Mouse (Mus musculus): ENCODE data around the gene Nr4a3. TPM values are rescaled to one million over a fixed set of nuclear protein-coding genes. Genes with fewer than 3 reads are reported as not detected.
A peak's percentile ranks its signal among the peaks of the same experiment; 100 is the strongest.

Nr4a3 gene
- polyA plus RNA-seq, 1 experiment from 2014 or later: 1.7 TPM

- Histone ChIP-seq H3K4me1 (peaks cover 23% of the 10 kb centered on the region), H3K9me3 (replicated peaks) (no peaks in the 10 kb centered on the region), H3K36me3 (ENCODE audit: poor library complexity, severe bottlenecking) (no peaks in the 10 kb centered on the region), H3K27ac (no peak overlapping the region), H3K9ac (no peak overlapping the region), H3K4me2 (no peak overlapping the region), H3K4me3 (no peak overlapping the region), H3K27me3 (no peaks in the 10 kb centered on the region)
- WGBS: 37% methylated on average over 8 of the region's 8 CpGs
- 0 out of 2 replicates have a peak, but pooled peaks have one; percentile 51 for ATAC-seq
Measured at GRCm38 (mm10) chr4:48079285-48080039, 34.5 kb downstream of the Nr4a3 start.

- ATAC-seq: no peak
- H3K4me1 ChIP-seq: peaks cover 10% of the 10 kb centered on the region
- no peak overlapping the region for H3K27ac ChIP-seq
- 91% methylated on average over 4 of the region's 4 CpGs for WGBS
- H3K4me3 ChIP-seq: no peak overlapping the region
- no peak overlapping the region for H3K4me2 ChIP-seq
- H3K9ac ChIP-seq: no peak overlapping the region
- H3K9me3 ChIP-seq (replicated peaks): no peaks in the 10 kb centered on the region
- H3K27me3 ChIP-seq: no peaks in the 10 kb centered on the region
- H3K36me3 ChIP-seq (ENCODE audit: poor library complexity, severe bottlenecking): no peaks in the 10 kb centered on the region
Measured at GRCm38 (mm10) chr4:48083452-48083851, 38.5 kb downstream of the Nr4a3 start.

GRCm38 (mm10) chr4:48086609-48087008 lies 41.7 kb downstream of the Nr4a3 start:
- Histone ChIP-seq H3K27me3 (no peaks in the 10 kb centered on the region), H3K27ac (no peak overlapping the region), H3K4me2 (no peak overlapping the region), H3K4me1 (no peaks in the 10 kb centered on the region), H3K4me3 (no peak overlapping the region), H3K9me3 (replicated peaks) (no peaks in the 10 kb centered on the region), H3K36me3 (ENCODE audit: poor library complexity, severe bottlenecking) (no peaks in the 10 kb centered on the region), H3K9ac (no peak overlapping the region)
- ATAC-seq: no peak
- WGBS: 67% methylated on average over 6 of the region's 6 CpGs

- H3K9me3 ChIP-seq (replicated peaks): no peaks in the 10 kb centered on the region
- no peaks in the 10 kb centered on the region for H3K27me3 ChIP-seq
- H3K9ac ChIP-seq: no peak overlapping the region
- no peaks in the 10 kb centered on the region for H3K36me3 ChIP-seq (ENCODE audit: poor library complexity, severe bottlenecking)
- no peak overlapping the region for H3K4me2 ChIP-seq
- 89% methylated on average over 6 of the region's 6 CpGs for WGBS
- no peaks in the 10 kb centered on the region for H3K4me1 ChIP-seq
- no peak for ATAC-seq
- H3K27ac ChIP-seq: no peak overlapping the region
- no peak overlapping the region for H3K4me3 ChIP-seq
Measured at GRCm38 (mm10) chr4:48087497-48087896, 42.5 kb downstream of the Nr4a3 start.

- Histone ChIP-seq H3K36me3 (ENCODE audit: poor library complexity, severe bottlenecking) (no peaks in the 10 kb centered on the region), H3K4me2 (no peak overlapping the region), H3K4me1 (no peaks in the 10 kb centered on the region), H3K4me3 (no peak overlapping the region), H3K9ac (no peak overlapping the region), H3K27ac (no peak overlapping the region), H3K27me3 (no peaks in the 10 kb centered on the region), H3K9me3 (replicated peaks) (no peaks in the 10 kb centered on the region)
- WGBS: 80% methylated on average over 3 of the region's 3 CpGs
- ATAC-seq: no peak
Measured at GRCm38 (mm10) chr4:48093221-48093620, 48.3 kb downstream of the Nr4a3 start.

- Histone ChIP-seq H3K36me3 (ENCODE audit: poor library complexity, severe bottlenecking) (no peaks in the 10 kb centered on the region), H3K27me3 (no peaks in the 10 kb centered on the region), H3K9ac (no peak overlapping the region), H3K9me3 (replicated peaks) (no peaks in the 10 kb centered on the region), H3K4me3 (no peak overlapping the region), H3K27ac (no peak overlapping the region), H3K4me1 (no peaks in the 10 kb centered on the region), H3K4me2 (no peak overlapping the region)
- ATAC-seq: no peak
- 92% methylated on average over 8 of the region's 8 CpGs for WGBS
Measured at GRCm38 (mm10) chr4:48100217-48100616, 55.3 kb downstream of the Nr4a3 start.

- Histone ChIP-seq H3K4me1 (no peaks in the 10 kb centered on the region), H3K9me3 (replicated peaks) (no peaks in the 10 kb centered on the region), H3K4me3 (no peak overlapping the region), H3K9ac (no peak overlapping the region), H3K4me2 (no peak overlapping the region), H3K27me3 (no peaks in the 10 kb centered on the region), H3K27ac (no peak overlapping the region), H3K36me3 (ENCODE audit: poor library complexity, severe bottlenecking) (no peaks in the 10 kb centered on the region)
- ATAC-seq: no peak
- WGBS: 82% methylated on average over 2 of the region's 2 CpGs
Measured at GRCm38 (mm10) chr4:48101981-48102380, 57.0 kb downstream of the Nr4a3 start.

GRCm38 (mm10) chr4:48105387-48105786 lies 60.4 kb downstream of the Nr4a3 start:
- no peaks in the 10 kb centered on the region for H3K36me3 ChIP-seq (ENCODE audit: poor library complexity, severe bottlenecking)
- no peak overlapping the region for H3K27ac ChIP-seq
- H3K9me3 ChIP-seq (replicated peaks): no peaks in the 10 kb centered on the region
- H3K4me2 ChIP-seq: no peak overlapping the region
- ATAC-seq: no peak
- 67% methylated on average over 5 of the region's 5 CpGs for WGBS
- no peaks in the 10 kb centered on the region for H3K27me3 ChIP-seq
- H3K9ac ChIP-seq: no peak overlapping the region
- no peak overlapping the region for H3K4me3 ChIP-seq
- no peaks in the 10 kb centered on the region for H3K4me1 ChIP-seq

GRCm38 (mm10) chr4:48107086-48107485 lies 62.1 kb downstream of the Nr4a3 start:
- H3K27ac ChIP-seq: no peak overlapping the region
- H3K4me1 ChIP-seq: no peaks in the 10 kb centered on the region
- no peaks in the 10 kb centered on the region for H3K36me3 ChIP-seq (ENCODE audit: poor library complexity, severe bottlenecking)
- H3K4me2 ChIP-seq: no peak overlapping the region
- H3K9ac ChIP-seq: no peak overlapping the region
- H3K9me3 ChIP-seq (replicated peaks): no peaks in the 10 kb centered on the region
- H3K27me3 ChIP-seq: no peaks in the 10 kb centered on the region
- no peak overlapping the region for H3K4me3 ChIP-seq
- no peak for ATAC-seq
- WGBS: 84% methylated on average over 6 of the region's 6 CpGs

- H3K4me2 ChIP-seq: no peak overlapping the region
- no peaks in the 10 kb centered on the region for H3K27me3 ChIP-seq
- WGBS: 82% methylated on average over 2 of the region's 2 CpGs
Measured at GRCm38 (mm10) chr4:48108591-48108990, 63.6 kb downstream of the Nr4a3 start.

GRCm38 (mm10) chr4:48110331-48110730 lies 65.4 kb downstream of the Nr4a3 start:
- Histone ChIP-seq H3K4me2 (no peak overlapping the region), H3K9me3 (replicated peaks) (no peaks in the 10 kb centered on the region), H3K4me1 (no peaks in the 10 kb centered on the region), H3K36me3 (ENCODE audit: poor library complexity, severe bottlenecking) (no peaks in the 10 kb centered on the region), H3K4me3 (no peak overlapping the region), H3K27ac (no peak overlapping the region), H3K9ac (no peak overlapping the region), H3K27me3 (no peaks in the 10 kb centered on the region)
- WGBS: 81% methylated on average over 3 of the region's 3 CpGs
- no peak for ATAC-seq

More at GRCm38 (mm10) chr4:48108591-48108990, 63.6 kb downstream of the Nr4a3 start:
- no peaks in the 10 kb centered on the region for H3K36me3 ChIP-seq (ENCODE audit: poor library complexity, severe bottlenecking)
- no peak for ATAC-seq
- no peaks in the 10 kb centered on the region for H3K4me1 ChIP-seq
- H3K4me3 ChIP-seq: no peak overlapping the region
- H3K9ac ChIP-seq: no peak overlapping the region
- no peak overlapping the region for H3K27ac ChIP-seq
- H3K9me3 ChIP-seq (replicated peaks): no peaks in the 10 kb centered on the region

GRCm38 (mm10) chr4:48116191-48116590 lies 71.2 kb downstream of the Nr4a3 start:
- no peaks in the 10 kb centered on the region for H3K36me3 ChIP-seq (ENCODE audit: poor library complexity, severe bottlenecking)
- H3K9me3 ChIP-seq (replicated peaks): no peaks in the 10 kb centered on the region
- no peaks in the 10 kb centered on the region for H3K4me1 ChIP-seq
- no peaks in the 10 kb centered on the region for H3K27me3 ChIP-seq
- no peak overlapping the region for H3K27ac ChIP-seq
- H3K4me3 ChIP-seq: no peak overlapping the region
- H3K9ac ChIP-seq: no peak overlapping the region
- no peak for ATAC-seq
- WGBS: 64% methylated on average over 4 of the region's 4 CpGs
- H3K4me2 ChIP-seq: no peak overlapping the region

GRCm38 (mm10) chr4:48124416-48124772 lies 79.4 kb downstream of the Nr4a3 start:
- no peak overlapping the region for H3K27ac ChIP-seq
- no peaks in the 10 kb centered on the region for H3K9me3 ChIP-seq (replicated peaks)
- 5% methylated on average over 9 of the region's 9 CpGs for WGBS
- H3K36me3 ChIP-seq (ENCODE audit: poor library complexity, severe bottlenecking): no peaks in the 10 kb centered on the region
- H3K9ac ChIP-seq: no peak overlapping the region
- peak overlapping the region; percentile 79 for H3K4me3 ChIP-seq
- peak overlapping the region; percentile 79 for H3K4me2 ChIP-seq
- 0 out of 2 replicates have a peak, but pooled peaks cover 5% of the 10 kb centered on the region for H3K4me1 ChIP-seq
- no peaks in the 10 kb centered on the region for H3K27me3 ChIP-seq
- peak; percentile 89 for ATAC-seq
